Mouse (Mus musculus) lung, adult 2 months (tissue): ENCODE measurements at regions not wholly inside any gene's neighbourhood (a gene's known extent, or its start where the extent isn't known, plus 50 kb on each side); places are given as distances from the start of the nearest gene placed in this dataset.

Experiments
- DNase-seq: peaks from one replicate; pipeline ENCODE4 v3.0.0; 2022
- H3K4me1 ChIP-seq: fragments of 200-500 bp; 2 replicates; pipeline ENCODE4 v1.6.1; 2011; ENCODE audit warnings: low read length; ENCODE audit not compliant: control insufficient read depth, insufficient read depth
- H3K4me3 ChIP-seq: fragments of 200-500 bp; replicated peaks from 2 replicates; pipeline ENCODE3; 2011; ENCODE audit warnings: low read depth, mild to moderate bottlenecking, control low read depth, low read length; ENCODE audit errors: extremely low read depth
- CTCF ChIP-seq: fragments of 200-500 bp; IDR thresholded peaks from 2 replicates; pipeline ENCODE4 v1.5.1; 2011; ENCODE audit warnings: mild to moderate bottlenecking, low read length, control low read depth; ENCODE audit not compliant: insufficient read depth
- POLR2A ChIP-seq: fragments of 200-500 bp; IDR thresholded peaks from 2 replicates; pipeline ENCODE4 v1.6.1; 2011; ENCODE audit warnings: low read depth, mild to moderate bottlenecking, control low read depth, low read length, borderline replicate concordance; ENCODE audit errors: extremely low read depth
- WGBS: fragments of 180-500 bp; shearing (Covaris S2); methylation state at CpG from one replicate; pipeline ENCODE4 v1.1.7; 2018; 5-methylcytosine and 5-hydroxymethylcytosine counted together

GRCm38 (mm10) chrX:85481326-85481725 lies 92.5 kb upstream of the Tab3 start:
- no peak for DNase-seq
- TF ChIP-seq POLR2A: no peak
- TF ChIP-seq CTCF: no peak
- Histone ChIP-seq H3K4me3 (no peak overlapping the region), H3K4me1 (no peaks in the 10 kb centered on the region)
- 50% methylated on average over 5 of the region's 5 CpGs for WGBS

- WGBS: 64% methylated on average over 1 of the region's 1 CpGs
- Histone ChIP-seq H3K4me1 (no peaks in the 10 kb centered on the region), H3K4me3 (no peak overlapping the region)
- TF ChIP-seq CTCF (no peak), POLR2A (no peak)
- peak; percentile 2 for DNase-seq
Measured at GRCm38 (mm10) chrX:85496943-85497342, 76.9 kb upstream of the Tab3 start.
